Mouse (Mus musculus) liver, embryonic 18 days (tissue): Measurements from ENCODE around the gene Tmem164. TPM values are rescaled to one million over a fixed set of nuclear protein-coding genes. Genes with fewer than 3 reads are reported as not detected.

ENCODE experiments used
- polyA plus RNA-seq: library from polyadenylated mRNA; depleted of rRNA; stranded (reverse); fragments of >200 nt; gene quantifications from 2 replicates; pipeline ENCODE4 v1.2.3, GENCODE M21; 2012; rRNA removed

The Tmem164 gene
- 9.4 and 10.6 TPM in 2 replicates for polyA plus RNA-seq

GRCm38 (mm10) chrX:142681056-142681615 lies at the start of gene Tmem164:
TSS of gene Tmem164 (plus strand) at chrX:142681406.

